Mouse (Mus musculus) naive thymus-derived CD4-positive, alpha-beta T cell, adult 5 months (primary cell): ENCODE data around the gene Osbpl5. TPM values are rescaled to one million over a fixed set of nuclear protein-coding genes. Genes with fewer than 3 reads are reported as not detected.

Source experiments
- polyA plus RNA-seq: library from polyadenylated mRNA; unstranded; fragments of 100-300 nt; shearing (Covaris generic); gene quantifications from one replicate; pipeline ENCODE4 v1.2.1, GENCODE M21; 2017

Osbpl5 gene
- polyA plus RNA-seq = 16.6 TPM

GRCm38 (mm10) chr7:143756125-143757026 is at the start of gene Osbpl5:
Osbpl5 (minus strand) TSS chr7:143756985.

GRCm38 (mm10) chr7:143783996-143784829 is 27.4 kb upstream of the Osbpl5 start, which contains the start of gene Mrgpre:
Mrgpre (minus strand) TSS chr7:143784500.

GRCm38 (mm10) chr7:143766893-143767292 is 10.1 kb upstream of the Osbpl5 start, which contains the start of gene Mrgprg:
Mrgprg (minus strand) TSS chr7:143766993.

GRCm38 (mm10) chr7:143685359-143686067 is 71.3 kb downstream of the Osbpl5 start, which contains the start of gene Tnfrsf23:
Tnfrsf23 (minus strand) TSS chr7:143685872.

GRCm38 (mm10) chr7:143649034-143649768 is 107.6 kb downstream of the Osbpl5 start, which contains the start of gene Tnfrsf22:
Tnfrsf22 (minus strand) TSS chr7:143649661.

Other genes starting within 250 kb of the Osbpl5 start
- gene Nap1l4, start 207.9 kb downstream of the Osbpl5 start, polyA plus RNA-seq = 363 TPM
- 55.5 TPM for gene Cars, start 156.9 kb downstream of the Osbpl5 start, polyA plus RNA-seq
- gene Tnfrsf26, start 128.3 kb downstream of the Osbpl5 start, polyA plus RNA-seq = 38.9 TPM
- gene Tnfrsf22, start 107.3 kb downstream of the Osbpl5 start, polyA plus RNA-seq = 15.9 TPM
- gene Tnfrsf23, start 71.1 kb downstream of the Osbpl5 start, polyA plus RNA-seq = 9.6 TPM
- not detected for gene Mrgprg, start 10.0 kb upstream of the Osbpl5 start, polyA plus RNA-seq
- gene Mrgpre, start 27.5 kb upstream of the Osbpl5 start, polyA plus RNA-seq = 0.45 TPM
- gene Nadsyn1, start 65.9 kb upstream of the Osbpl5 start, polyA plus RNA-seq = 15.8 TPM
- gene Dhcr7, start 66.2 kb upstream of the Osbpl5 start, polyA plus RNA-seq = 25.7 TPM
- gene Gm498, start 109.9 kb upstream of the Osbpl5 start, polyA plus RNA-seq = not detected
- not detected for gene Shank2, start 244.9 kb upstream of the Osbpl5 start, polyA plus RNA-seq